Mouse (Mus musculus): ENCODE data around the gene Schip1.

Schip1 gene

GRCm38 (mm10) chr3:68667852-68668251 lies 603.2 kb downstream of the Schip1 start:
- no peak for DNase-seq (ENCODE audit: low spot score in 2 of 2)

GRCm38 (mm10) chr3:68669418-68669974 lies 604.9 kb downstream of the Schip1 start:
- no peak for DNase-seq (ENCODE audit: low spot score in 2 of 2)

- DNase-seq (ENCODE audit: low spot score in 2 of 2), result no peak
Measured at GRCm38 (mm10) chr3:68674721-68675120, 610.1 kb downstream of the Schip1 start.

- DNase-seq (ENCODE audit: low spot score in 2 of 2), result no peak
Measured at GRCm38 (mm10) chr3:68675216-68675835, 610.7 kb downstream of the Schip1 start.

Measured in thymus, postnatal 10 days (tissue).